Mouse (Mus musculus) granulocyte monocyte progenitor cell, adult 5-6 weeks (primary cell): ENCODE results near the gene Ctbp1. TPM values are rescaled to one million over a fixed set of nuclear protein-coding genes. Genes with fewer than 3 reads are reported as not detected.

Experiments used
- ATAC-seq: replicated peaks from 2 replicates; pipeline ENCODE4 v1.8.0; 2016; ENCODE audit warnings: mild to moderate bottlenecking, moderate TSS enrichment, inconsistent platforms; ENCODE audit not compliant: poor library complexity, severe bottlenecking
- total RNA-seq, 2 experiments: library from RNA; stranded (forward) in 1 of 2; stranded (reverse) in 1 of 2; fragments of 200-712, 200-1000 nt in 1 of 2; fragments of >200 nt in 1 of 2; fragmentation: Nextera tagmentation in 1 of 2; gene quantifications; 2 replicates each; pipeline ENCODE4 v1.2.3; 2014 to 2017

The Ctbp1 gene
- total RNA-seq, 2 experiments from 2014 or later = 97.5 to 119 TPM

DNA sequence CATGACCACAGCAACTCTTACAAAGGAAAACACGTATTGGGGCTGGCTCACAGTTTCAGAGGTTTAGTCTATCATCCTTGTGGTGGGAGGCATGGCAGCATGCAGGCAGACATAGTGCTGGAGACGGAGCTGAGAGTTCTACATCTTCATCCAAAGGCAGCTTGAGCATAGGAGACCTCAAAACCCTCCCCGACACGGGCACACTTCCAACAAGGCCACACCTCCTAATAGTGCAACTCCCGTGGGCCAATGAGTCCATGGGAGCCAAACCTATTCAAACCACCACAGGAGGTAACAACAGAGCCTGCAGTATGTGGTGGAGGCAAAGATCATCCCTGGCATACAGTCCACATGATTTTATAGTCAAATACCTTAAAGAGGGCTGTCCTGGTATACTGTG is 63.5 kb downstream of the Ctbp1 start:
- no peak for ATAC-seq

DNA sequence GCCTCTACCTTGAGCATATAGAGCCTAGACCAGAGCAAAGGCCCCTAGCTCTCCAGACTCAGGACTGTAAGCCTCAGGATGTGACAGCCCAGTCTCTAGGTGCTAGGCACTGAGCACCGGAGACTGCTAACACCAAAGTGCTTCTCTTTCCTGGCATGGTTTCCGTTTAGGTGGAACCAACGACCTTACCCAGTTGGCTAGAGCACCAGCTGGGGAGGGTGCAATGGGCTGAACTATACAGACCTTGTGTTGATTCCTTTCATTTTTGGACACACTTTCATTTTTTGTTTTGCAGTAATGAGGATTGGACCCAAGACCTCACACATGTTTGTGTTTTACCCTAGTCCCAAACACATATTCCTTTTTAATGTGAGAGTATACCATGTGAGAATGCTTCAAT is 64.3 kb downstream of the Ctbp1 start:
- ATAC-seq = no peak

- ATAC-seq = no peak
Observed at GRCm38 (mm10) chr5:33208533-33209245, 66.1 kb downstream of the Ctbp1 start.

GRCm38 (mm10) chr5:33207136-33207535 is 67.7 kb downstream of the Ctbp1 start:
- no peak for ATAC-seq

GRCm38 (mm10) chr5:33206328-33206727 is 68.5 kb downstream of the Ctbp1 start:
- ATAC-seq = no peak

- ATAC-seq = no peak
Observed at GRCm38 (mm10) chr5:33204284-33204683, 70.5 kb downstream of the Ctbp1 start.

DNA sequence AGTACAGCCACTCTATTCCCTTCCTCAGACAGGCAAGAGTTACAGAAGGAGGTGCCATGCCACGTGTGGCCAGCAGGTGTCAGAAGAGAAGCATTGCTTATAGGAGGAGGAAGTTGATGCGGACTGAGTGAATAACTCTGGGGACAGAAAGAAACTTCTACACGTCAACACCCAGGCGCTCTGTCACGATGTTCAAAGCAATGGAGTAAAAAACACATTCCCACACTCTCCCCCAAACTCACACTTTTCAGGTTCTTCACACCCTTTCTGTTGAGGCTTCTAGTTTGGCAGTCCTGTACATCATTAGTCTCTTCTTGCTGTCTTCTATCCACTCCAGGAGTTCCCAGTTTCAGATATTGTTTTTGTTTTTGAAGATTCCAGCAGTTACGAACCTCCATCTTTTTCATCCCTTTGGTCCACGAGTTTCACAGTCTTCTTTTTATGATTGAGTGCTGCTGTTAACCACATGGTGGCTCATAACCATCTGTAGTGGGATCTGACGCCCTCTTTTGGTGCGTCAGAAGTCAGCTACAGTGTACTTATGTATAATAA is 71.0 kb downstream of the Ctbp1 start:
- peak; percentile 97 for ATAC-seq

DNA sequence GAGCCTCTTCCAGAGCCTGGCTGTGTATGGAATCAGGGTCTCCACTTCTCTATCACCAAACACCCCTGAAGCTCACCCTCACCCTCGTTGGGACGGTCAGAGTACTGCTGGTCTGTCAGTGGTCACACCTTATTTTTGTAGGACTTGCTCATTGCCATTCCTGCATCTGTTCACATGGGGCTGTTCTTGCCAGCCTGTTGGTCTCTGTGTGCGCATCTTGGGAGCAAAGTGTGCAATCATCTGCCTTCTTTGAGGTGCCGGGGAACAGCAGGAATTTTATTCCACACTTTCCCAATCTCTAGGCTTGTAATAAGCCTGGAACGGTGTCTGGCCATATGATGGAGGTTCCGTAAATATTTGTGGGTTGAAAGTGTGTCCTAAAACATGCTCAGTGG is 71.6 kb downstream of the Ctbp1 start:
- no peak for ATAC-seq

DNA sequence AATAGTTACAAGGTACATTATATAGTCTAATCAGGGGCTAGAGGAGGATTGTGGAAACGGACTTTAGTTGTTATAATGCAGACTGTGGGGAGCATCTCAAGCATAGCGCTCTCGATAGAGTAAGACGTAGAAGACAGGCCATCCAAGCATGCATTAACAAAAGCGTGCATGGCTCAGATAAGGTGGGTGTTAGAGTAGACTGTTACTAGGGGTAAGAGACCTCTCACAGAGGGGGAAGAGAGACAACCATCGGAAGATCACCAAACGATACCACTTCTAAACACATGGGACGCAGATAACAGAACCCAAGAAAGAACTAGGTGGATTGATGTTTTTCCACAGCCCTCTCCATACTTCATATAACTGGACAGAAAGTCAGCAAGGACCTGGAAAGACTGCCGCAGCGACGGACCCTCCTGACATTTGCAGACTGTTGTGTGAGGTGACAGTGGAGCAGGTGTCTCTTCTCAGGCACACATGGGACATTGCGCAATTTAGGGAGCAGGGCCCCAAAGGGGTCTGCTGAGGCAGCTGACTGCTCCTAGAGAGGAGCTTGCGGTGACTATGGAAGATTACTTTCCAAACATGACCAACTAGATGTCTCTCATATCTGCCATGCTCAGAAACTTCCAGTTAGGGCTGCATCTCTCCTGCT is 72.2 kb downstream of the Ctbp1 start:
- ATAC-seq = no peak

GRCm38 (mm10) chr5:33201697-33202096 is 73.1 kb downstream of the Ctbp1 start:
- no peak for ATAC-seq

DNA sequence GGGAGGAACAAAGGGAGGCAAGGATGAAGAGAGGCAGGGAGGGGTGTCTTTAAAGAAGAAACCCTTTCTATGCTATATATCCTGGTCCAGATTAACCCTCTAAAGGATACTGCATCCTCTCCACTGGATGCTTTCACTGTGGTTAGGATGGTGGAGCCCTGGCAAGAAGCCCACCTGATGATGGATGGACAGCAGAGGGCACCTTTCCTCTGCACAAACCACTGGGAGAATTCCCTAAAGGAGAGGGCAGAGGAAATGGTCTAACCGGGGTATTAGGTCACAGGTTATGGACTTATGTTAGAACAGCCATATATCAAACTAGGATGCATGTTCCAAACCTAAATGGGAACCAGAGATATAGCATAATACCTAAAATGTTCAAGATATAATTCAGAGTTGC is 74.7 kb downstream of the Ctbp1 start:
- no peak for ATAC-seq

Other genes starting within 250 kb of the Ctbp1 start
- gene Slc5a1, start 170.8 kb downstream of the Ctbp1 start, total RNA-seq (2014; fragmentation: Nextera tagmentation) = not detected in 2 replicates
- gene Slc5a1, start 170.8 kb downstream of the Ctbp1 start, total RNA-seq (2017) = not detected in 2 replicates
- gene Spon2, start 56.5 kb downstream of the Ctbp1 start, total RNA-seq (2014; fragmentation: Nextera tagmentation) = not detected in 2 replicates
- not detected in 2 replicates for gene Spon2, start 56.5 kb downstream of the Ctbp1 start, total RNA-seq (2017)
- gene Maea, start 60.5 kb upstream of the Ctbp1 start, total RNA-seq (2014; fragmentation: Nextera tagmentation) = 46.0 and 68.6 TPM in 2 replicates
- 204 and 205 TPM in 2 replicates for gene Maea, start 60.5 kb upstream of the Ctbp1 start, total RNA-seq (2017)
- gene Uvssa, start 103.6 kb upstream of the Ctbp1 start, total RNA-seq (2014; fragmentation: Nextera tagmentation) = 7.0 and 9.5 TPM in 2 replicates
- gene Uvssa, start 103.6 kb upstream of the Ctbp1 start, total RNA-seq (2017) = 5.8 and 6.6 TPM in 2 replicates
- gene Nkx1-1, start 159.0 kb upstream of the Ctbp1 start, total RNA-seq (2014; fragmentation: Nextera tagmentation) = 0.60 TPM in 1 of 2 replicates, not detected in the other
- gene Nkx1-1, start 159.0 kb upstream of the Ctbp1 start, total RNA-seq (2017) = not detected in 2 replicates